Mouse (Mus musculus): ENCODE results near the gene Hoxb13. TPM values are rescaled to one million over a fixed set of nuclear protein-coding genes. Genes with fewer than 3 reads are reported as not detected.

Hoxb13 gene
- total RNA-seq, 2 experiments from 2014 or later = not detected

- ATAC-seq (replicated peaks; ENCODE audit: low FRiP score, low TSS enrichment, poor library complexity, severe bottlenecking) = peak; percentile 79
These were observed 40.8 kb downstream of the Hoxb13 start for GRCm38 (mm10) chr11:96234906-96235305.

GRCm38 (mm10) chr11:96240211-96240610 is 46.1 kb downstream of the Hoxb13 start:
- ATAC-seq (replicated peaks; ENCODE audit: low FRiP score, low TSS enrichment, poor library complexity, severe bottlenecking) = peak; percentile 63; the same call in 1 of the 2 replicates

Other genes starting within 250 kb of the Hoxb13 start
- gene Igf2bp1, start 188.4 kb upstream of the Hoxb13 start, total RNA-seq (2014; fragmentation: Nextera tagmentation) = 0.02 TPM in 1 of 2 replicates, not detected in the other
- not detected in 2 replicates for gene Igf2bp1, start 188.4 kb upstream of the Hoxb13 start, total RNA-seq (2017)
- gene Gip, start 169.8 kb upstream of the Hoxb13 start, total RNA-seq (2014; fragmentation: Nextera tagmentation) = not detected in 2 replicates
- not detected in 2 replicates for gene Gip, start 169.8 kb upstream of the Hoxb13 start, total RNA-seq (2017)
- 94.1 and 96.1 TPM in 2 replicates for gene Snf8, start 159.4 kb upstream of the Hoxb13 start, total RNA-seq (2014; fragmentation: Nextera tagmentation)
- gene Snf8, start 159.4 kb upstream of the Hoxb13 start, total RNA-seq (2017) = 37.3 and 54.3 TPM in 2 replicates
- gene Ube2z, start 128.9 kb upstream of the Hoxb13 start, total RNA-seq (2014; fragmentation: Nextera tagmentation) = 25.4 and 27.5 TPM in 2 replicates
- gene Ube2z, start 128.9 kb upstream of the Hoxb13 start, total RNA-seq (2017) = 14.6 and 19.4 TPM in 2 replicates
- gene Atp5g1, start 118.6 kb upstream of the Hoxb13 start, total RNA-seq (2014; fragmentation: Nextera tagmentation) = 878 and 1,130 TPM in 2 replicates
- gene Atp5g1, start 118.6 kb upstream of the Hoxb13 start, total RNA-seq (2017) = 87.7 and 137 TPM in 2 replicates
- gene Calcoco2, start 82.4 kb upstream of the Hoxb13 start, total RNA-seq (2014; fragmentation: Nextera tagmentation) = not detected in 2 replicates
- not detected in 2 replicates for gene Calcoco2, start 82.4 kb upstream of the Hoxb13 start, total RNA-seq (2017)
- not detected in 2 replicates for gene Ttll6, start 60.5 kb upstream of the Hoxb13 start, total RNA-seq (2014; fragmentation: Nextera tagmentation)
- gene Ttll6, start 60.5 kb upstream of the Hoxb13 start, total RNA-seq (2017) = not detected in 2 replicates
- not detected in 2 replicates for gene Hoxb9, start 77.1 kb downstream of the Hoxb13 start, total RNA-seq (2014; fragmentation: Nextera tagmentation)
- gene Hoxb9, start 77.1 kb downstream of the Hoxb13 start, total RNA-seq (2017) = not detected in 2 replicates
- not detected in 2 replicates for gene Hoxb8, start 87.6 kb downstream of the Hoxb13 start, total RNA-seq (2014; fragmentation: Nextera tagmentation)
- gene Hoxb8, start 87.6 kb downstream of the Hoxb13 start, total RNA-seq (2017) = not detected in 2 replicates
- gene Hoxb7, start 92.3 kb downstream of the Hoxb13 start, total RNA-seq (2014; fragmentation: Nextera tagmentation) = not detected in 2 replicates
- not detected in 2 replicates for gene Hoxb7, start 92.3 kb downstream of the Hoxb13 start, total RNA-seq (2017)
- not detected in 2 replicates for gene Hoxb6, start 98.2 kb downstream of the Hoxb13 start, total RNA-seq (2014; fragmentation: Nextera tagmentation)
- gene Hoxb6, start 98.2 kb downstream of the Hoxb13 start, total RNA-seq (2017) = 0.72 TPM in 1 of 2 replicates, not detected in the other
- not detected in 2 replicates for gene Hoxb5, start 109.0 kb downstream of the Hoxb13 start, total RNA-seq (2014; fragmentation: Nextera tagmentation)
- gene Hoxb5, start 109.0 kb downstream of the Hoxb13 start, total RNA-seq (2017) = not detected in 2 replicates
- gene Hoxb4, start 124.0 kb downstream of the Hoxb13 start, total RNA-seq (2014; fragmentation: Nextera tagmentation) = 0.12 and 0.66 TPM in 2 replicates
- 0.70 and 1.9 TPM in 2 replicates for gene Hoxb4, start 124.0 kb downstream of the Hoxb13 start, total RNA-seq (2017)
- gene Hoxb3, start 129.0 kb downstream of the Hoxb13 start, total RNA-seq (2014; fragmentation: Nextera tagmentation) = 0.28 and 0.79 TPM in 2 replicates
- gene Hoxb3, start 129.0 kb downstream of the Hoxb13 start, total RNA-seq (2017) = not detected in 2 replicates
- gene Hoxb2, start 156.2 kb downstream of the Hoxb13 start, total RNA-seq (2014; fragmentation: Nextera tagmentation) = 0.37 TPM in 1 of 2 replicates, not detected in the other
- 0.42 TPM in 1 of 2 replicates, not detected in the other for gene Hoxb2, start 156.2 kb downstream of the Hoxb13 start, total RNA-seq (2017)
- not detected in 2 replicates for gene Hoxb1, start 171.4 kb downstream of the Hoxb13 start, total RNA-seq (2014; fragmentation: Nextera tagmentation)
- not detected in 2 replicates for gene Hoxb1, start 171.4 kb downstream of the Hoxb13 start, total RNA-seq (2017)

Measured in megakaryocyte-erythroid progenitor cell, adult 5-6 weeks (primary cell).